Mouse (Mus musculus) bone marrow, adult 2 months (tissue): ENCODE results near the gene Mcts2. TPM values are rescaled to one million over a fixed set of nuclear protein-coding genes. Genes with fewer than 3 reads are reported as not detected.
A peak's percentile ranks its signal among the peaks of the same experiment; 100 is the strongest.

Experiments
- H3K27ac ChIP-seq: fragments of 200-500 bp; 2 replicates; pipeline ENCODE4 v1.5.1; 2012; ENCODE audit warnings: low read depth, mild to moderate bottlenecking, control low read depth, inconsistent platforms, low read length; ENCODE audit not compliant: control insufficient read depth, poor library complexity, insufficient read depth
- H3K4me1 ChIP-seq: fragments of 200-500 bp; 2 replicates; pipeline ENCODE4 v1.6.1; 2011; ENCODE audit warnings: low read length; ENCODE audit not compliant: control insufficient read depth, insufficient read depth
- H3K4me3 ChIP-seq: fragments of 200-500 bp; replicated peaks from 2 replicates; pipeline ENCODE3; 2011; ENCODE audit warnings: mild to moderate bottlenecking, low read depth, low read length, control low read depth; ENCODE audit not compliant: control insufficient read depth
- CTCF ChIP-seq: fragments of 200-500 bp; IDR thresholded peaks from 2 replicates; pipeline ENCODE4 v1.5.1; 2011; ENCODE audit warnings: low read length, control low read depth; ENCODE audit not compliant: control insufficient read depth, insufficient read depth
- POLR2A ChIP-seq: fragments of 200-500 bp; IDR thresholded peaks from 2 replicates; pipeline ENCODE4 v1.6.1; 2011; ENCODE audit warnings: low read depth, mild to moderate bottlenecking, control low read depth, low read length, borderline replicate concordance; ENCODE audit not compliant: control insufficient read depth
- WGBS: fragments of 180-500 bp; shearing (Covaris S2); methylation state at CpG from one replicate; pipeline ENCODE4 v1.1.7; 2018; 5-methylcytosine and 5-hydroxymethylcytosine counted together
- polyA plus RNA-seq: library from polyadenylated mRNA; stranded (reverse); fragments of >200 nt; gene quantifications from 2 replicates; pipeline ENCODE4 v1.2.4, GENCODE M21; 2011; ENCODE audit warnings: low replicate concordance; ENCODE audit not compliant: missing spikeins, insufficient read depth, insufficient read length

Gene Mcts2
- 1.8 and 12.9 TPM in 2 replicates for polyA plus RNA-seq

DNA sequence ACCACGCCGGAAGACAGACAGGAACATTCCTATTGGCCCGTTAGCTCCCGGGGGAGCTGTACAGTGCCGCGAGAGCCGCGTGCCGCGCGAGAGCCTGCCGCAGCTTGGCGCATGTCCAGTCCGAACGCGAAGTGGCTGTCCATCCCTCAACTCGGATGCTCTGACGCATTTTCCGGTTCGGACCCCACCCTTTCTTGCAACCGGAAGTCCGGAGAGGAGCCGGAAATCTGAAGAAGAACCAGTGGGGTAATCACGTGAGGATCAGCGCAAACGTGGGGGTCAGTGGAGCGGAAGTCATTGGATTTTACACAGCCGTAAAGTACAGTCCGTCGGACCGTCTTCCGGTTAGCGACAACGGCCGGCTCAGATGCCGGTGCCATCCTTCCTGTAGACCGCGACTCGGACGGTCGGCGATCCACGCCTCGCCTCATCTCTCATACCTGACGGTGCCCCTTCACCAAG, at the start of gene Mcts2:
Gene Mcts2 (plus strand): TSS at position 230 of the 462 bp plus-strand sequence.
- no peak within 1 kb of the TSS for H3K4me3 ChIP-seq
- no peak within 1 kb of the TSS for H3K27ac ChIP-seq
- WGBS: 95% methylated on average over 45 of the region's 45 CpGs
- no peak for TF ChIP-seq CTCF
- no peak for TF ChIP-seq POLR2A
- H3K4me1 ChIP-seq: no peaks in the 10 kb centered on the region

DNA sequence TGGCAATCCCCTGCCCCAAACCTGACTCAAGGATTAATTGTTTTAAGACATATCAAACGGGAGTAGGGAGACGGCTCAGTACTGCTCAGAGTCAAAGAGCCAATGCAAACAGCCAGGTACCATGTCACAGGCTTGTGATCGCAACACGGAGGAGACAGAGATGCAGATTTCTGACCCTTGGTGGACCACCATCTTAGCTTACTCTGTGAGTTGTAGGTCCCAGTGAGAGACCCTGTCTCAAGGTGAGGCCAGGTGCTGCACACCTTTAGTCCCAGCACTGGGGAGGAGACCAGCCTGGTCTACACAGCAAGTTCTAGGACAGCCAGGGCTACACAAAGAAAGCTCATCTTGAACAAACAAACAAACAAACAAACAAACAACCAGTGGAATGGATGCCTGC, 49.5 kb upstream of the Mcts2 start:
- 86% methylated on average over 4 of the region's 4 CpGs for WGBS
- H3K27ac ChIP-seq: no peak overlapping the region
- no peak overlapping the region for H3K4me3 ChIP-seq
- H3K4me1 ChIP-seq: no peaks in the 10 kb centered on the region; the same call in 1 of the 2 replicates
- TF ChIP-seq CTCF (no peak), POLR2A (no peak)

- TF ChIP-seq CTCF: no peak
- TF ChIP-seq POLR2A: no peak
These were observed 48.0 kb upstream of the Mcts2 start for GRCm38 (mm10) chr2:152638865-152639264.

GRCm38 (mm10) chr2:152639406-152640113, 47.3 kb upstream of the Mcts2 start:
- H3K27ac ChIP-seq: no peak overlapping the region

More at GRCm38 (mm10) chr2:152638865-152639264, 48.0 kb upstream of the Mcts2 start:
- H3K4me1 ChIP-seq: no peaks in the 10 kb centered on the region; the same call in 1 of the 2 replicates
- no peak overlapping the region for H3K4me3 ChIP-seq
- WGBS: 62% methylated on average over 6 of the region's 6 CpGs
- no peak overlapping the region for H3K27ac ChIP-seq

DNA sequence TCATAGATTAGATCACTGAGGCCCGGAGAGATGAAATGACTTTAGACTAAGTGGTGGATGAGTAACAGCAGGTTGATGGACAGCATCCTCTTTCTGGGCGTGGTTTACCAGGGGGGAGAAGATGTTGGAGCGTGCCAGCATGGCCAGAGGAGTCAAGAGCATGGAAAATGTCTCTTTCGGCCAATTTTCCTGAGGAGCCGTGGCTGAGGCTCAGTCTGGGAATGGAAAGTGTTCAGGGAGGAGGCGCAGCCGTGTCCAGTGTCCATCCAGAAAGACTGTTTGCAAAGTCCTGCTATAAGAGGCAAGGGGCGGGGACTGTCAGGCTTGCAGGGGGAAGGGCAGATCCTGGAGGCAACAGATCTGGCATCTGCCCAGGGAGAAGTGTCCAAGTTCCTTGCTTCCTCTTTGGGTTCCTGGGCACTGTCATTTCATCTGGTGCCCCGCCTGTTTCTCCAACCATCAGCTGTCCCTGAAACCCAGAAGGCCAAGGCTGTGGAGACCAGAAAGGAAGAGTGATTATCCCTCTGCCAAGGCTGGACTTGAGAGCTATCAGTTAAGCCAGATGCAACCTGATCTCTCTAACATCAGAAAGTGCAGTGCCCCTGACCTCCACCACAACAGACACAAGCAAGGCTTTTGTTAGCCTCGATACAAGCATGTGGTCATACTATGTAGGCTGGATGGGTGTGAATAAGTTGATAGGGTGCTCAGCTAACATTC, 33.8 kb upstream of the Mcts2 start:
- TF ChIP-seq POLR2A (no peak), CTCF (no peak)
- H3K4me1 ChIP-seq: peaks cover 6% of the 10 kb centered on the region
- H3K27ac ChIP-seq: peak overlapping the region; percentile 50; the same call in 1 of the 2 replicates
- 40% methylated on average over 10 of the region's 10 CpGs for WGBS
- no peak overlapping the region for H3K4me3 ChIP-seq

More at GRCm38 (mm10) chr2:152639406-152640113, 47.3 kb upstream of the Mcts2 start:
- TF ChIP-seq POLR2A (no peak), CTCF (no peak)
- no peak overlapping the region for H3K4me3 ChIP-seq
- H3K4me1 ChIP-seq: no peaks in the 10 kb centered on the region; the same call in 1 of the 2 replicates
- WGBS: 59% methylated on average over 11 of the region's 11 CpGs

DNA sequence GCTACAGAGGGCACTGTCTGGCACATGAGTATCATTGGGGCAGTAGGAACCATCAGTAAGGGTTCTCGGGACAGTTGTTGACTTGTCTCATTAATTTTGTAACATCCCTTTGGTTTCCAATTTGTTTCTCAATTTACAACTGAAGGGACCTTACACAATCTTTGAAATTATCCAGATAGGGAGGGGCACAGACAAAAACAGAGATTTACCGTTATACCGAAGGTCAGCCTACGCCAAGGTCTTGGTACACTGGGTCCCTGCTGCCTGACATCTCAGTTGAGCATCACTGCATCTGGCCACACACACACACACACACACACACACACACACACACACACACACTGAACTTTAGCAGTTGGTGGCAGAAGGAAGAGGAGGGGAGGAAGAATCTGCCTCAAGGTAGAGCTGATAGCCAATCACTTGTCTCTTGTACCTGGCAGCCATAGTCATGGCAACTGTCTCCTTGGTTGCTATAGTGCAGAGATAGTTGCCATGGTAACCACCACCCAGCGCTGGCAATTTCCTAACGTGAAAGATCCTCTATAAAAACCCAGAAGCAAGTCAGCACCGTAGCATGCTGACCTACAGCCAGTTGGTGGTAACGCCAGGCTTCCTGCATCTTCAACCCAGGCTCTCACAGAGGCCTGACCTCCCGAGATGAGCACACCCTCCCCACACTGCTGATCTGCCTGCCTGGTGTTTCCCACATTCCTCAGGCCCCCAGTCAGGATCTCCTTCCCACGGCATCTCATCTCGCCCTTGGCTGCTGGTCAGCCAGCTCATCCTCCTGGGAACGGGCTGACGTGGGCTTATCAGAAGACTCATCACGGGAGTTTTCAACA, 32.7 kb upstream of the Mcts2 start:
- WGBS: 36% methylated on average over 14 of the region's 14 CpGs
- TF ChIP-seq CTCF (no peak), POLR2A (no peak)

GRCm38 (mm10) chr2:152657398-152657797, 29.4 kb upstream of the Mcts2 start:
- H3K4me1 ChIP-seq: peaks cover 6% of the 10 kb centered on the region
- no peak overlapping the region for H3K27ac ChIP-seq
- H3K4me3 ChIP-seq: no peak overlapping the region
- WGBS: 61% methylated on average over 10 of the region's 10 CpGs
- TF ChIP-seq POLR2A (no peak), CTCF (peak; percentile 24; the same call in 1 of the 2 replicates)

More for the DNA sequence above, 32.7 kb upstream of the Mcts2 start:
- Histone ChIP-seq H3K27ac (no peak overlapping the region), H3K4me1 (peaks cover 6% of the 10 kb centered on the region), H3K4me3 (no peak overlapping the region)
